Mouse (Mus musculus): ENCODE data around the gene Coq8b.

Gene Coq8b

GRCm38 (mm10) chr7:27274916-27275315 lies 42.1 kb downstream of the Coq8b start:
- no peak for DNase-seq

GRCm38 (mm10) chr7:27276021-27276420 lies 43.2 kb downstream of the Coq8b start:
- no peak for DNase-seq

GRCm38 (mm10) chr7:27277191-27277590 lies 44.4 kb downstream of the Coq8b start:
- no peak for DNase-seq

GRCm38 (mm10) chr7:27281717-27282116 lies 48.9 kb downstream of the Coq8b start:
- no peak for DNase-seq

- no peak for DNase-seq
Observed at GRCm38 (mm10) chr7:27282225-27282624, 49.4 kb downstream of the Coq8b start.

GRCm38 (mm10) chr7:27284865-27285697 lies 52.3 kb downstream of the Coq8b start:
- peak in 1 of 2 experiments; percentile 22 for DNase-seq

GRCm38 (mm10) chr7:27285698-27286066 lies 52.9 kb downstream of the Coq8b start:
- peak; percentile 43 to 47 for DNase-seq

GRCm38 (mm10) chr7:27288732-27289131 lies 55.9 kb downstream of the Coq8b start:
- DNase-seq: no peak

- DNase-seq: no peak
Observed at GRCm38 (mm10) chr7:27290555-27290954, 57.7 kb downstream of the Coq8b start.

GRCm38 (mm10) chr7:27291795-27292466 lies 59.1 kb downstream of the Coq8b start:
- no peak for DNase-seq

- no peak for DNase-seq
Observed at GRCm38 (mm10) chr7:27295956-27296355, 63.1 kb downstream of the Coq8b start.

GRCm38 (mm10) chr7:27296518-27296917 lies 63.7 kb downstream of the Coq8b start:
- no peak for DNase-seq

GRCm38 (mm10) chr7:27298033-27298610 lies 65.3 kb downstream of the Coq8b start:
- DNase-seq: no peak

GRCm38 (mm10) chr7:27298816-27299215 lies 66.0 kb downstream of the Coq8b start:
- DNase-seq: no peak

- no peak for DNase-seq
Observed at GRCm38 (mm10) chr7:27300351-27300750, 67.5 kb downstream of the Coq8b start.

GRCm38 (mm10) chr7:27300801-27301200 lies 68.0 kb downstream of the Coq8b start:
- no peak for DNase-seq

GRCm38 (mm10) chr7:27302172-27302571 lies 69.3 kb downstream of the Coq8b start:
- DNase-seq: peak; percentile 54 to 59

GRCm38 (mm10) chr7:27305091-27305730 lies 72.4 kb downstream of the Coq8b start:
- no peak for DNase-seq

GRCm38 (mm10) chr7:27306161-27307160 lies 73.6 kb downstream of the Coq8b start:
- peak in 1 of 2 experiments; percentile 41 for DNase-seq

GRCm38 (mm10) chr7:27307551-27307950 lies 74.7 kb downstream of the Coq8b start:
- no peak for DNase-seq

Measured in thymus, postnatal 36 days (tissue).